Mouse (Mus musculus): Measurements from ENCODE around the gene Sh3rf1. TPM values are rescaled to one million over a fixed set of nuclear protein-coding genes. Genes with fewer than 3 reads are reported as not detected.

The Sh3rf1 gene
- polyA plus RNA-seq, 1 experiment from 2014 or later, result 15.5 TPM

- no peaks in the 10 kb centered on the region for H3K27me3 ChIP-seq (ENCODE audit: control insufficient read depth, insufficient read depth, low read length)
- no peak for ATAC-seq (ENCODE audit: insufficient number of reproducible peaks, insufficient read depth, low FRiP score, low read depth)
- no peaks in the 10 kb centered on the region for H3K36me3 ChIP-seq (ENCODE audit: control insufficient read depth, insufficient read depth, low read length)
- no peak overlapping the region for H3K9ac ChIP-seq (replicated peaks; ENCODE audit: low read depth, low read length)
- H3K27ac ChIP-seq (ENCODE audit: low read length), result no peak overlapping the region
- H3K9me3 ChIP-seq (ENCODE audit: control insufficient read depth, low read depth, low read length), result no peaks in the 10 kb centered on the region
- no peaks in the 10 kb centered on the region for H3K4me1 ChIP-seq (ENCODE audit: control insufficient read depth, insufficient read depth, low read length)
- no peak overlapping the region for H3K4me3 ChIP-seq (ENCODE audit: low read depth, low read length)
- no peak overlapping the region for H3K4me2 ChIP-seq (replicated peaks; ENCODE audit: low read depth, low read length)
- 49% methylated on average over 5 of the region's 5 CpGs for WGBS
These were observed 8.4 kb upstream of the Sh3rf1 start for GRCm38 (mm10) chr8:61215081-61215819.

GRCm38 (mm10) chr8:61217017-61217416 is 6.7 kb upstream of the Sh3rf1 start:
- Histone ChIP-seq H3K4me2 (replicated peaks; ENCODE audit: low read depth, low read length) (no peak overlapping the region), H3K27ac (ENCODE audit: low read length) (no peak overlapping the region)

GRCm38 (mm10) chr8:61217426-61217825 is 6.2 kb upstream of the Sh3rf1 start:
- ATAC-seq (ENCODE audit: insufficient number of reproducible peaks, insufficient read depth, low FRiP score, low read depth), result no peak
- H3K27ac ChIP-seq (ENCODE audit: low read length), result no peak overlapping the region
- H3K9ac ChIP-seq (replicated peaks; ENCODE audit: low read depth, low read length), result no peak overlapping the region
- no peak overlapping the region for H3K4me3 ChIP-seq (ENCODE audit: low read depth, low read length)
- H3K9me3 ChIP-seq (ENCODE audit: control insufficient read depth, low read depth, low read length), result no peaks in the 10 kb centered on the region
- no peaks in the 10 kb centered on the region for H3K27me3 ChIP-seq (ENCODE audit: control insufficient read depth, insufficient read depth, low read length)
- no peak overlapping the region for H3K4me2 ChIP-seq (replicated peaks; ENCODE audit: low read depth, low read length)
- no peaks in the 10 kb centered on the region for H3K36me3 ChIP-seq (ENCODE audit: control insufficient read depth, insufficient read depth, low read length)
- 51% methylated on average over 8 of the region's 8 CpGs for WGBS
- H3K4me1 ChIP-seq (ENCODE audit: control insufficient read depth, insufficient read depth, low read length), result no peaks in the 10 kb centered on the region

More at GRCm38 (mm10) chr8:61217017-61217416, 6.7 kb upstream of the Sh3rf1 start:
- no peak overlapping the region for H3K9ac ChIP-seq (replicated peaks; ENCODE audit: low read depth, low read length)
- no peak overlapping the region for H3K4me3 ChIP-seq (ENCODE audit: low read depth, low read length)
- no peak for ATAC-seq (ENCODE audit: insufficient number of reproducible peaks, insufficient read depth, low FRiP score, low read depth)
- no peaks in the 10 kb centered on the region for H3K4me1 ChIP-seq (ENCODE audit: control insufficient read depth, insufficient read depth, low read length)
- WGBS, result 40% methylated on average over 3 of the region's 3 CpGs
- no peaks in the 10 kb centered on the region for H3K9me3 ChIP-seq (ENCODE audit: control insufficient read depth, low read depth, low read length)
- no peaks in the 10 kb centered on the region for H3K36me3 ChIP-seq (ENCODE audit: control insufficient read depth, insufficient read depth, low read length)
- no peaks in the 10 kb centered on the region for H3K27me3 ChIP-seq (ENCODE audit: control insufficient read depth, insufficient read depth, low read length)

GRCm38 (mm10) chr8:61218439-61218838 is 5.2 kb upstream of the Sh3rf1 start:
- no peak for ATAC-seq (ENCODE audit: insufficient number of reproducible peaks, insufficient read depth, low FRiP score, low read depth)
- WGBS, result 95% methylated on average over 2 of the region's 2 CpGs
- H3K27ac ChIP-seq (ENCODE audit: low read length), result no peak overlapping the region

GRCm38 (mm10) chr8:61223283-61223682 is 389 bp upstream of the Sh3rf1 start:
- Histone ChIP-seq H3K9ac (replicated peaks; ENCODE audit: low read depth, low read length) (peak overlapping the region; percentile 74; the same call in 1 of the 2 replicates), H3K4me2 (replicated peaks; ENCODE audit: low read depth, low read length) (peak overlapping the region; percentile 70), H3K4me3 (ENCODE audit: low read depth, low read length) (peak overlapping the region; percentile 74), H3K9me3 (ENCODE audit: control insufficient read depth, low read depth, low read length) (no peaks in the 10 kb centered on the region), H3K4me1 (ENCODE audit: control insufficient read depth, insufficient read depth, low read length) (peaks cover 13% of the 10 kb centered on the region; the same call in 1 of the 2 replicates), H3K36me3 (ENCODE audit: control insufficient read depth, insufficient read depth, low read length) (0 out of 2 replicates have a peak, but pooled peaks cover 3% of the 10 kb centered on the region), H3K27me3 (ENCODE audit: control insufficient read depth, insufficient read depth, low read length) (no peaks in the 10 kb centered on the region), H3K27ac (ENCODE audit: low read length) (peak overlapping the region; percentile 83)
- no peak for ATAC-seq (ENCODE audit: insufficient number of reproducible peaks, insufficient read depth, low FRiP score, low read depth)
- whole genome bisulfite sequencing, result 23% methylated on average over 5 of the region's 5 CpGs

More at GRCm38 (mm10) chr8:61218439-61218838, 5.2 kb upstream of the Sh3rf1 start:
- H3K4me1 ChIP-seq (ENCODE audit: control insufficient read depth, insufficient read depth, low read length), result peaks cover 3% of the 10 kb centered on the region; the same call in 1 of the 2 replicates
- no peak overlapping the region for H3K9ac ChIP-seq (replicated peaks; ENCODE audit: low read depth, low read length)
- no peak overlapping the region for H3K4me3 ChIP-seq (ENCODE audit: low read depth, low read length)
- H3K4me2 ChIP-seq (replicated peaks; ENCODE audit: low read depth, low read length), result no peak overlapping the region
- no peaks in the 10 kb centered on the region for H3K9me3 ChIP-seq (ENCODE audit: control insufficient read depth, low read depth, low read length)
- H3K27me3 ChIP-seq (ENCODE audit: control insufficient read depth, insufficient read depth, low read length), result no peaks in the 10 kb centered on the region
- H3K36me3 ChIP-seq (ENCODE audit: control insufficient read depth, insufficient read depth, low read length), result no peaks in the 10 kb centered on the region

- under 1% methylated on average over 41 of the region's 41 CpGs for WGBS
- Histone ChIP-seq H3K4me3 (ENCODE audit: low read depth, low read length) (peak overlapping the region; percentile 74), H3K27ac (ENCODE audit: low read length) (peak overlapping the region; percentile 83), H3K9me3 (ENCODE audit: control insufficient read depth, low read depth, low read length) (no peaks in the 10 kb centered on the region), H3K27me3 (ENCODE audit: control insufficient read depth, insufficient read depth, low read length) (no peaks in the 10 kb centered on the region), H3K4me1 (ENCODE audit: control insufficient read depth, insufficient read depth, low read length) (peaks cover 20% of the 10 kb centered on the region; the same call in 1 of the 2 replicates), H3K4me2 (replicated peaks; ENCODE audit: low read depth, low read length) (peak overlapping the region; percentile 70), H3K36me3 (ENCODE audit: control insufficient read depth, insufficient read depth, low read length) (0 out of 2 replicates have a peak, but pooled peaks cover 3% of the 10 kb centered on the region), H3K9ac (replicated peaks; ENCODE audit: low read depth, low read length) (peak overlapping the region; percentile 74)
- ATAC-seq (ENCODE audit: insufficient number of reproducible peaks, insufficient read depth, low FRiP score, low read depth), result peak; percentile 44
These were observed 864 bp downstream of the Sh3rf1 start for GRCm38 (mm10) chr8:61224380-61225092.

- H3K4me1 ChIP-seq (ENCODE audit: control insufficient read depth, insufficient read depth, low read length), result peaks cover 23% of the 10 kb centered on the region
These were observed 2.1 kb downstream of the Sh3rf1 start for GRCm38 (mm10) chr8:61225581-61226395.

GRCm38 (mm10) chr8:61226632-61227031 is 3.0 kb downstream of the Sh3rf1 start:
- Histone ChIP-seq H3K27me3 (ENCODE audit: control insufficient read depth, insufficient read depth, low read length) (no peaks in the 10 kb centered on the region), H3K4me2 (replicated peaks; ENCODE audit: low read depth, low read length) (peak overlapping the region; percentile 70; the same call in 1 of the 2 replicates), H3K9me3 (ENCODE audit: control insufficient read depth, low read depth, low read length) (no peaks in the 10 kb centered on the region), H3K4me1 (ENCODE audit: control insufficient read depth, insufficient read depth, low read length) (peaks cover 23% of the 10 kb centered on the region), H3K36me3 (ENCODE audit: control insufficient read depth, insufficient read depth, low read length) (peaks cover 5% of the 10 kb centered on the region; the same call in 1 of the 2 replicates), H3K4me3 (ENCODE audit: low read depth, low read length) (no peak overlapping the region; the same call in 1 of the 2 replicates), H3K9ac (replicated peaks; ENCODE audit: low read depth, low read length) (no peak overlapping the region), H3K27ac (ENCODE audit: low read length) (no peak overlapping the region)
- no peak for ATAC-seq (ENCODE audit: insufficient number of reproducible peaks, insufficient read depth, low FRiP score, low read depth)
- 79% methylated on average over 5 of the region's 5 CpGs for whole genome bisulfite sequencing

More at GRCm38 (mm10) chr8:61225581-61226395, 2.1 kb downstream of the Sh3rf1 start:
- Histone ChIP-seq H3K4me2 (replicated peaks; ENCODE audit: low read depth, low read length) (peak overlapping the region; percentile 70), H3K9me3 (ENCODE audit: control insufficient read depth, low read depth, low read length) (no peaks in the 10 kb centered on the region), H3K36me3 (ENCODE audit: control insufficient read depth, insufficient read depth, low read length) (peaks cover 3% of the 10 kb centered on the region; the same call in 1 of the 2 replicates), H3K27me3 (ENCODE audit: control insufficient read depth, insufficient read depth, low read length) (no peaks in the 10 kb centered on the region), H3K27ac (ENCODE audit: low read length) (no peak overlapping the region), H3K9ac (replicated peaks; ENCODE audit: low read depth, low read length) (no peak overlapping the region), H3K4me3 (ENCODE audit: low read depth, low read length) (peak overlapping the region; percentile 74)
- WGBS, result 29% methylated on average over 20 of the region's 20 CpGs
- no peak for ATAC-seq (ENCODE audit: insufficient number of reproducible peaks, insufficient read depth, low FRiP score, low read depth)
